Mouse (Mus musculus) cortical plate, adult 2 months (tissue): ENCODE data around the gene Rnf123.

ENCODE experiments used
- CTCF ChIP-seq: fragments of 200-500 bp; IDR thresholded peaks from 2 replicates; pipeline ENCODE4 v1.5.1; 2011; ENCODE audit warnings: mild to moderate bottlenecking, control low read depth, low read length; ENCODE audit not compliant: insufficient read depth; ENCODE audit errors: extremely low read depth
- POLR2A ChIP-seq: fragments of 200-500 bp; IDR thresholded peaks from 2 replicates; pipeline ENCODE4 v1.6.1; 2011; ENCODE audit warnings: mild to moderate bottlenecking, low read length, control low read depth; ENCODE audit not compliant: insufficient read depth; ENCODE audit errors: extremely low read depth

GRCm38 (mm10) chr9:108095949-108096712, 13.0 kb upstream of the Rnf123 start:
- TF ChIP-seq CTCF = no peak
- no peak for TF ChIP-seq POLR2A
